Mouse (Mus musculus): Measurements from ENCODE around the gene Aff1. TPM values are rescaled to one million over a fixed set of nuclear protein-coding genes. Genes with fewer than 3 reads are reported as not detected.

Gene Aff1
- polyA plus RNA-seq, 1 experiment, result 23.3 TPM

GRCm38 (mm10) chr5:103702527-103702926 lies 10.4 kb downstream of the Aff1 start:
- no peaks in the 10 kb centered on the region for H3K36me3 ChIP-seq (ENCODE audit: control insufficient read depth, insufficient read depth, low read length, poor library complexity, severe bottlenecking)
- H3K4me1 ChIP-seq (ENCODE audit: control insufficient read depth, insufficient read depth, low read length), result peaks cover 3% of the 10 kb centered on the region
- H3K27ac ChIP-seq (ENCODE audit: insufficient read depth, low read length), result no peak overlapping the region
- H3K4me3 ChIP-seq (ENCODE audit: low read depth, low read length), result no peak overlapping the region
- no peaks in the 10 kb centered on the region for H3K27me3 ChIP-seq (ENCODE audit: control insufficient read depth, insufficient read depth, low read length, poor library complexity, severe bottlenecking)
- TF ChIP-seq POLR2A (IDR thresholded peaks at IDR 0.05; ENCODE audit: insufficient read depth, low read length), result no peak
- H3K9me3 ChIP-seq (replicated peaks; ENCODE audit: control insufficient read depth, insufficient read depth, low read length, poor library complexity, severe bottlenecking), result 0 out of 2 replicates have a peak, but pooled peaks cover 3% of the 10 kb centered on the region
- no peak overlapping the region for H3K9ac ChIP-seq (ENCODE audit: low read depth, poor library complexity, severe bottlenecking)

DNA sequence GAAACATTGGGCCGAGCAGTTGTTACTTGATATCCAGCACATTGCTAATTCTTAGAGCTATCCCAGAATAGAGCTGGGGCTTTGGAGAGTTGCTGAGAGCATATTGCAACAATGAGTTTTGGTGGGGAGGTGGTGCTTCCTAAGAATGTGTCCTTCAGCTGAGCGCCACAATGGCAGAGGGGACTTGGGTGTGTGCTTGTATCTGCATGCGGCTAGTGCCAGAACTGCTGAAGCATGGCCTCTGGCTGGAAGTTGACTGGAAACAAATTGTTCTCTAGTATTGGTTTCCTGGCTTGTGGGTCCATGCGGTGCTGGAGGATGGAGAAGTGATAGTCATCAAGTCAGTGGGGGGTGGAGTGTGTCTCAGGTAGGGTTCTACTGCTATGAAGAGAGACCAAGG lies 13.2 kb downstream of the Aff1 start:
- H3K27ac ChIP-seq (ENCODE audit: insufficient read depth, low read length), result peak overlapping the region; percentile 72; the same call in 1 of the 2 replicates
- no peaks in the 10 kb centered on the region for H3K27me3 ChIP-seq (ENCODE audit: control insufficient read depth, insufficient read depth, low read length, poor library complexity, severe bottlenecking)
- TF ChIP-seq EP300 (IDR thresholded peaks at IDR 0.05; ENCODE audit: insufficient read depth, low read depth, low read length), result 0 out of 2 replicates have a peak, but pooled peaks have one; percentile 47
- TF ChIP-seq POLR2A (IDR thresholded peaks at IDR 0.05; ENCODE audit: insufficient read depth, low read length), result no peak
- H3K36me3 ChIP-seq (ENCODE audit: control insufficient read depth, insufficient read depth, low read length, poor library complexity, severe bottlenecking), result no peaks in the 10 kb centered on the region
- no peak overlapping the region for H3K9ac ChIP-seq (ENCODE audit: low read depth, poor library complexity, severe bottlenecking)
- H3K9me3 ChIP-seq (replicated peaks; ENCODE audit: control insufficient read depth, insufficient read depth, low read length, poor library complexity, severe bottlenecking), result 0 out of 2 replicates have a peak, but pooled peaks cover 3% of the 10 kb centered on the region
- H3K4me3 ChIP-seq (ENCODE audit: low read depth, low read length), result no peak overlapping the region
- H3K4me1 ChIP-seq (ENCODE audit: control insufficient read depth, insufficient read depth, low read length), result peaks cover 3% of the 10 kb centered on the region

DNA sequence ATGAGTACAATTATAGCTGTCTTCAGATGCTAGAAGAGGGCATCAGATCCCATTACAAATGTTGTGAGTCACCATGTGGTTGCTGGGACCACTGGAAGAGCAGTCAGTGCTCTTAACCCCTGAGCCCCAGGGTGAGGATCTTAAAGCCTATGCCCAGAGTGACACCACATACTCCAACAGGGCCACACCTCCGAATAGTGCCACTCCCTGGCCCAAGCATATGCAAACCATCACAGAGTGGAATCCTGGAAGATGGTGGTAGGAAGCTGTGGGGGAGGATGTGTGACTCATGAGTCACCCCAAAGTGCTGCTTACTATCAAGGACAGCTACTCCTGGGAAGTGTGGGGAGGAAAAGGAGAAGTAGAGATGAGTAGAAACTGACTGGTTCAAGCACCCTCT lies 13.7 kb downstream of the Aff1 start:
- peak overlapping the region; percentile 43 for H3K27ac ChIP-seq (ENCODE audit: insufficient read depth, low read length)
- 0 out of 2 replicates have a peak, but pooled peaks cover 3% of the 10 kb centered on the region for H3K9me3 ChIP-seq (replicated peaks; ENCODE audit: control insufficient read depth, insufficient read depth, low read length, poor library complexity, severe bottlenecking)
- H3K9ac ChIP-seq (ENCODE audit: low read depth, poor library complexity, severe bottlenecking), result no peak overlapping the region
- no peaks in the 10 kb centered on the region for H3K36me3 ChIP-seq (ENCODE audit: control insufficient read depth, insufficient read depth, low read length, poor library complexity, severe bottlenecking)
- no peak overlapping the region for H3K4me3 ChIP-seq (ENCODE audit: low read depth, low read length)
- TF ChIP-seq CTCF (IDR thresholded peaks at IDR 0.05; ENCODE audit: low read depth, low read length) (no peak), POLR2A (IDR thresholded peaks at IDR 0.05; ENCODE audit: insufficient read depth, low read length) (no peak), EP300 (IDR thresholded peaks at IDR 0.05; ENCODE audit: insufficient read depth, low read depth, low read length) (peak; percentile 70)
- peaks cover 3% of the 10 kb centered on the region for H3K4me1 ChIP-seq (ENCODE audit: control insufficient read depth, insufficient read depth, low read length)
- H3K27me3 ChIP-seq (ENCODE audit: control insufficient read depth, insufficient read depth, low read length, poor library complexity, severe bottlenecking), result no peaks in the 10 kb centered on the region

DNA sequence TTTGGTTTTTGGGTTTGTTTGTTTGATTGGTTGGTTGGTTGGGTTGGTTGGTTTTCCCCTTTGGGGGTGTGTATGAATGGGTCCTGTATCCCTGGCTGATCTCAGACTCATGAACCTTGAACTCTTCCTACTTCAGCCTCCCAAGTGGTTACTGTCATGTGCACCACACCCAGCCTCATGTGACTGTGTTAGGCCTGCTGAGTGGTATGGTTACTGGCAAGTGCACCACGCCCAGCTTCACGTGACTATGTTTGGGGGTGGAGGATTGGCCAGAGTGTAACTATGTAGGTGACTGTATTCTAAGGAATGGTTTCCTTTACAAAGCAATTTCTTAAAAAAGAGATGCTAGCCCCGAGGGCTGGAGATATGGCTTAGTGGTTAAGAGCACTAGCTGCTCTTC lies 16.9 kb downstream of the Aff1 start:
- no peak overlapping the region for H3K9ac ChIP-seq (ENCODE audit: low read depth, poor library complexity, severe bottlenecking)
- no peaks in the 10 kb centered on the region for H3K36me3 ChIP-seq (ENCODE audit: control insufficient read depth, insufficient read depth, low read length, poor library complexity, severe bottlenecking)
- H3K27ac ChIP-seq (ENCODE audit: insufficient read depth, low read length), result 0 out of 2 replicates have a peak overlapping the region, but pooled peaks have one; percentile 27
- peaks cover 3% of the 10 kb centered on the region for H3K4me1 ChIP-seq (ENCODE audit: control insufficient read depth, insufficient read depth, low read length)
- TF ChIP-seq EP300 (IDR thresholded peaks at IDR 0.05; ENCODE audit: insufficient read depth, low read depth, low read length), result peak; percentile 97
- no peak for TF ChIP-seq CTCF (IDR thresholded peaks at IDR 0.05; ENCODE audit: low read depth, low read length)
- TF ChIP-seq POLR2A (IDR thresholded peaks at IDR 0.05; ENCODE audit: insufficient read depth, low read length), result no peak
- no peaks in the 10 kb centered on the region for H3K27me3 ChIP-seq (ENCODE audit: control insufficient read depth, insufficient read depth, low read length, poor library complexity, severe bottlenecking)
- no peak overlapping the region for H3K4me3 ChIP-seq (ENCODE audit: low read depth, low read length)
- H3K9me3 ChIP-seq (replicated peaks; ENCODE audit: control insufficient read depth, insufficient read depth, low read length, poor library complexity, severe bottlenecking), result 0 out of 2 replicates have a peak, but pooled peaks cover 3% of the 10 kb centered on the region

GRCm38 (mm10) chr5:103711886-103712285 lies 19.7 kb downstream of the Aff1 start:
- H3K36me3 ChIP-seq (ENCODE audit: control insufficient read depth, insufficient read depth, low read length, poor library complexity, severe bottlenecking), result no peaks in the 10 kb centered on the region
- no peak overlapping the region for H3K27ac ChIP-seq (ENCODE audit: insufficient read depth, low read length)
- H3K9ac ChIP-seq (ENCODE audit: low read depth, poor library complexity, severe bottlenecking), result no peak overlapping the region
- no peaks in the 10 kb centered on the region for H3K9me3 ChIP-seq (replicated peaks; ENCODE audit: control insufficient read depth, insufficient read depth, low read length, poor library complexity, severe bottlenecking)
- TF ChIP-seq CTCF (IDR thresholded peaks at IDR 0.05; ENCODE audit: low read depth, low read length) (no peak), EP300 (IDR thresholded peaks at IDR 0.05; ENCODE audit: insufficient read depth, low read depth, low read length) (no peak), POLR2A (IDR thresholded peaks at IDR 0.05; ENCODE audit: insufficient read depth, low read length) (no peak)
- H3K4me1 ChIP-seq (ENCODE audit: control insufficient read depth, insufficient read depth, low read length), result peaks cover 2% of the 10 kb centered on the region
- H3K4me3 ChIP-seq (ENCODE audit: low read depth, low read length), result no peak overlapping the region
- no peaks in the 10 kb centered on the region for H3K27me3 ChIP-seq (ENCODE audit: control insufficient read depth, insufficient read depth, low read length, poor library complexity, severe bottlenecking)

- no peaks in the 10 kb centered on the region for H3K27me3 ChIP-seq (ENCODE audit: control insufficient read depth, insufficient read depth, low read length, poor library complexity, severe bottlenecking)
- peaks cover 2% of the 10 kb centered on the region for H3K4me1 ChIP-seq (ENCODE audit: control insufficient read depth, insufficient read depth, low read length)
- TF ChIP-seq EP300 (IDR thresholded peaks at IDR 0.05; ENCODE audit: insufficient read depth, low read depth, low read length) (no peak), POLR2A (IDR thresholded peaks at IDR 0.05; ENCODE audit: insufficient read depth, low read length) (no peak), CTCF (IDR thresholded peaks at IDR 0.05; ENCODE audit: low read depth, low read length) (no peak)
- H3K4me3 ChIP-seq (ENCODE audit: low read depth, low read length), result no peak overlapping the region
- no peak overlapping the region for H3K9ac ChIP-seq (ENCODE audit: low read depth, poor library complexity, severe bottlenecking)
- H3K27ac ChIP-seq (ENCODE audit: insufficient read depth, low read length), result no peak overlapping the region; the same call in 1 of the 2 replicates
- H3K9me3 ChIP-seq (replicated peaks; ENCODE audit: control insufficient read depth, insufficient read depth, low read length, poor library complexity, severe bottlenecking), result no peaks in the 10 kb centered on the region
- H3K36me3 ChIP-seq (ENCODE audit: control insufficient read depth, insufficient read depth, low read length, poor library complexity, severe bottlenecking), result no peaks in the 10 kb centered on the region
These were observed 21.2 kb downstream of the Aff1 start for GRCm38 (mm10) chr5:103713422-103713821.
